Mouse (Mus musculus) ES-Bruce4 (cell line): ENCODE data around the gene Stk11ip.

Experiments used
- CTCF ChIP-seq: IDR thresholded peaks from one replicate; pipeline ENCODE4 v1.8.1; 2011; ENCODE audit warnings: low read depth, low read length
- EP300 ChIP-seq: IDR thresholded peaks from 2 replicates; pipeline ENCODE4 v1.6.1; 2011; ENCODE audit warnings: low read depth, low read length; ENCODE audit not compliant: insufficient read depth

GRCm38 (mm10) chr1:75498897-75499296 is 22.4 kb upstream of the Stk11ip start:
- no peak for TF ChIP-seq CTCF
- no peak for TF ChIP-seq EP300
